ENCODE assay signal across 8 mouse cellular contexts in the genomic region with DNA sequence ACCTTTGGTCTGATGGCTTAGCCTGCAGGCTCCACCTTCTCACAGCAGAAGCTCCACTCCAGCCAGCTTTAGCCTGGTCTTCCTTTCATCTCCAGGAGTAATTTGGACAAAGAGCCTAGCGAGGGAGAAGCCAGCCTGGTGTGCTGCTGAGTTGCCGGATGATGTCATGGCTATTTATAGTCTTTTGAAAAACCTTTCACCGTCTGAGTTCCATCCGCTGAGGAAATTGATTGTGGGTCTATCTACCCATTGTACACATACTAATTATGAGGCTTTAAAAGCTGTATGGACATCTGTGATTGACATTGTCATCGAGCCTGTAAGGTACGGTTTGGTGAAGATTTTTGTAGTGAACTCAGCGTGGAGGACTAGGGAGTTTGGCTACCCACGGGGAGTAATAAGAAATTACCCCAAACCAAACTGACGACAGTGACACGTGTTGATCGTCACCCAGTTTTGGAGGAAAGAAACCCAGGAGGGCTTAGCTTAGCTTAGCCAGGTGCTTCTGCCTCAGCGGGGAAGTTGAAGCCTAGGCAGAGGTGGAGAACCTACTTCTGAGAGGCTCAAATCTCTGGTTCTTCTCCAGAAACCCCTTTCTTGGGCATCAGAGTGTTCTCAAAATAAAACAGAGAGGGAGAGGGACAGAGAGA. TPM values are rescaled to one million over a fixed set of nuclear protein-coding genes. Genes with fewer than 3 reads are reported as not detected.
DNase-seq lines count a peak whose midpoint lies in the region; ATAC-seq and TF ChIP-seq lines count a peak whose summit lies in the region.

No protein-coding gene starts in this region.

- H3K4me3 ChIP-seq in liver, embryonic 16.5 days (ENCODE audit: low read depth, low read length), result no peak overlapping the region
- no peak overlapping the region for H3K4me3 ChIP-seq in liver, postnatal 0 days (ENCODE audit: low read depth, low read length)
- no peak overlapping the region for H3K4me3 ChIP-seq in cortical plate, adult 2 months (ENCODE audit: insufficient read depth, low read length)
- no peak overlapping the region for H3K4me3 ChIP-seq in heart, embryonic 16.5 days (ENCODE audit: low read length)
- no peak overlapping the region for H3K4me3 ChIP-seq in neural tube, embryonic 15.5 days (replicated peaks)

- no peak overlapping the region for H3K27ac ChIP-seq in liver, embryonic 16.5 days (ENCODE audit: low read length)
- no peak overlapping the region for H3K27ac ChIP-seq in liver, postnatal 0 days (ENCODE audit: low read depth)
- H3K27ac ChIP-seq in cortical plate, adult 2 months (ENCODE audit: insufficient read depth, low read length), result peak overlapping the region; percentile 51
- H3K27ac ChIP-seq in heart, embryonic 16.5 days (ENCODE audit: low read length), result peak overlapping the region; percentile 46
- H3K27ac ChIP-seq in neural tube, embryonic 15.5 days (replicated peaks), result no peak overlapping the region

- no peak overlapping the region for H3K4me2 ChIP-seq in liver, embryonic 16.5 days (ENCODE audit: low read depth, low read length)
- no peak overlapping the region for H3K4me2 ChIP-seq in liver, postnatal 0 days (ENCODE audit: low read depth, low read length)
- peak overlapping the region; percentile 14; the same call in 1 of the 2 replicates for H3K4me2 ChIP-seq in heart, embryonic 16.5 days (ENCODE audit: low read depth, low read length)
- H3K4me2 ChIP-seq in neural tube, embryonic 15.5 days, result no peak overlapping the region

- TF ChIP-seq EP300 in liver, postnatal 0 days (IDR thresholded peaks at IDR 0.05; ENCODE audit: low read depth), result no peak

- H3K27me3 ChIP-seq in liver, embryonic 16.5 days (ENCODE audit: control insufficient read depth, insufficient read depth, low read depth, low read length), result no peaks in the 10 kb centered on the region
- H3K27me3 ChIP-seq in liver, postnatal 0 days (ENCODE audit: insufficient read depth, low read length), result no peaks in the 10 kb centered on the region
- no peaks in the 10 kb centered on the region for H3K27me3 ChIP-seq in heart, embryonic 16.5 days (ENCODE audit: control insufficient read depth, insufficient read depth, low read length)
- no peaks in the 10 kb centered on the region for H3K27me3 ChIP-seq in neural tube, embryonic 15.5 days (replicated peaks)

- peak; percentile 9; the same call in 1 of the 2 replicates for ATAC-seq in liver, embryonic 16.5 days (ENCODE audit: low read depth)
- no peak for ATAC-seq in liver, postnatal 0 days
- peak; percentile 81 for ATAC-seq in heart, embryonic 16.5 days (replicated peaks; ENCODE audit: extremely low read depth, insufficient read depth, low FRiP score)
- ATAC-seq in neural tube, embryonic 15.5 days (ENCODE audit: low FRiP score), result peak; percentile 58
- ATAC-seq in granulocyte monocyte progenitor cell, adult 5-6 weeks (replicated peaks; ENCODE audit: poor library complexity, severe bottlenecking), result no peak

- no peaks in the 10 kb centered on the region for H3K9me3 ChIP-seq in liver, embryonic 16.5 days (replicated peaks; ENCODE audit: control insufficient read depth, low read length)
- H3K9me3 ChIP-seq in liver, postnatal 0 days (ENCODE audit: low read length), result peaks cover 2% of the 10 kb centered on the region; the same call in 1 of the 2 replicates
- no peaks in the 10 kb centered on the region for H3K9me3 ChIP-seq in heart, embryonic 16.5 days (replicated peaks; ENCODE audit: control insufficient read depth, low read length)
- no peaks in the 10 kb centered on the region for H3K9me3 ChIP-seq in neural tube, embryonic 15.5 days (replicated peaks)

- no peaks in the 10 kb centered on the region for H3K36me3 ChIP-seq in liver, embryonic 16.5 days (ENCODE audit: control insufficient read depth, insufficient read depth)
- H3K36me3 ChIP-seq in liver, postnatal 0 days (replicated peaks; ENCODE audit: insufficient read depth, low read length), result no peaks in the 10 kb centered on the region
- H3K36me3 ChIP-seq in heart, embryonic 16.5 days (ENCODE audit: control insufficient read depth, insufficient read depth), result no peaks in the 10 kb centered on the region
- no peaks in the 10 kb centered on the region for H3K36me3 ChIP-seq in neural tube, embryonic 15.5 days

- no peak overlapping the region for H3K9ac ChIP-seq in liver, embryonic 16.5 days (ENCODE audit: low read depth, low read length)
- H3K9ac ChIP-seq in liver, postnatal 0 days (replicated peaks), result no peak overlapping the region
- H3K9ac ChIP-seq in heart, embryonic 16.5 days (ENCODE audit: low read length), result 0 out of 2 replicates have a peak overlapping the region, but pooled peaks have one; percentile 8
- no peak overlapping the region for H3K9ac ChIP-seq in neural tube, embryonic 15.5 days (replicated peaks)

- WGBS in liver, embryonic 16.5 days (ENCODE audit: insufficient replicate concordance), result 57% methylated on average over 12 of the region's 12 CpGs
- 62% methylated on average over 12 of the region's 12 CpGs for WGBS in liver, postnatal 0 days (ENCODE audit: insufficient replicate concordance)
- 36% methylated on average over 12 of the region's 12 CpGs for WGBS in heart, embryonic 16.5 days
- 46% methylated on average over 12 of the region's 12 CpGs for WGBS in neural tube, embryonic 15.5 days

- no peaks in the 10 kb centered on the region for H3K4me1 ChIP-seq in liver, embryonic 16.5 days (ENCODE audit: control insufficient read depth, low read depth, low read length)
- no peaks in the 10 kb centered on the region for H3K4me1 ChIP-seq in liver, postnatal 0 days (ENCODE audit: insufficient read depth)
- H3K4me1 ChIP-seq in cortical plate, adult 2 months (ENCODE audit: control insufficient read depth, insufficient read depth, low read length), result peaks cover 13% of the 10 kb centered on the region
- H3K4me1 ChIP-seq in heart, embryonic 16.5 days (ENCODE audit: control insufficient read depth, insufficient read depth, low read length), result peaks cover 15% of the 10 kb centered on the region
- peaks cover 15% of the 10 kb centered on the region for H3K4me1 ChIP-seq in neural tube, embryonic 15.5 days

- TF ChIP-seq CTCF in liver, postnatal 0 days (IDR thresholded peaks at IDR 0.05; ENCODE audit: low read depth), result no peak
- TF ChIP-seq CTCF in cortical plate, adult 2 months (IDR thresholded peaks at IDR 0.05; ENCODE audit: extremely low read depth, insufficient read depth, low read length), result no peak

- no peak for TF ChIP-seq POLR2A in cortical plate, adult 2 months (IDR thresholded peaks at IDR 0.05; ENCODE audit: extremely low read depth, insufficient read depth, low read length)

- DNase-seq in liver, postnatal 0 days, result no peak
- no peak for DNase-seq in adrenal gland, postnatal 10 days
- no peak for DNase-seq in kidney, postnatal 25 days

RNA-seq across cellular contexts. Expression of gene Shld1, which starts 28.8 kb away (rescaled TPM):
- 9.8 and 10.4 TPM in 2 replicates for polyA plus RNA-seq in liver, embryonic 16.5 days (2015; fragmentation: Nextera tagmentation; extraction: Ambion mirVana)
- polyA plus RNA-seq in liver, postnatal 0 days (2015; fragmentation: Nextera tagmentation; extraction: Ambion mirVana), result 9.5 and 11.1 TPM in 2 replicates
- 21.7 and 23.4 TPM in 2 replicates for polyA plus RNA-seq in cortical plate, adult 2 months (2012; rRNA removed)
- 11.4 and 11.5 TPM in 2 replicates for polyA plus RNA-seq in heart, embryonic 16.5 days (2015; fragmentation: Nextera tagmentation; extraction: Ambion mirVana)
- 20.7 and 23.3 TPM in 2 replicates for polyA plus RNA-seq in neural tube, embryonic 15.5 days (2015; fragmentation: Nextera tagmentation; extraction: Ambion mirVana)
- 1 to 10 TPM; 7.6 to 9.9 TPM for total RNA-seq in adrenal gland, postnatal 10 days (2021)
- total RNA-seq in granulocyte monocyte progenitor cell, adult 5-6 weeks (2014; fragmentation: Nextera tagmentation), result 5.2 and 7.5 TPM in 2 replicates
- 10.3 and 11.0 TPM in 2 replicates for total RNA-seq in granulocyte monocyte progenitor cell, adult 5-6 weeks (2017)

Comparison
In these comparisons a context has a peak if more than half of its experiments do, and no peak if none do; other contexts are left out.
1. ATAC-seq: peak in liver, embryonic 16.5 days (single experiment), heart, embryonic 16.5 days (single experiment) and neural tube, embryonic 15.5 days (single experiment); none in liver, postnatal 0 days (single experiment) and granulocyte monocyte progenitor cell, adult 5-6 weeks (single experiment).
2. H3K27ac ChIP-seq: peak in cortical plate, adult 2 months (single experiment) and heart, embryonic 16.5 days (single experiment); none in liver, embryonic 16.5 days (single experiment), liver, postnatal 0 days (single experiment) and neural tube, embryonic 15.5 days (single experiment).